Mouse (Mus musculus): ENCODE data around the gene Hbq1a. TPM values are rescaled to one million over a fixed set of nuclear protein-coding genes. Genes with fewer than 3 reads are reported as not detected.

Hbq1a gene
- polyA plus RNA-seq, 1 experiment from 2014 or later: 1.5 TPM

GRCm38 (mm10) chr11:32303455-32303854 lies 3.6 kb downstream of the Hbq1a start:
- WGBS: 89% methylated on average over 1 of the region's 1 CpGs
- H3K9me3 ChIP-seq: no peaks in the 10 kb centered on the region

GRCm38 (mm10) chr11:32307006-32307405 lies 7.1 kb downstream of the Hbq1a start:
- no peaks in the 10 kb centered on the region; the same call in 1 of the 2 replicates for H3K4me1 ChIP-seq
- no peak overlapping the region for H3K9ac ChIP-seq
- H3K4me2 ChIP-seq: no peak overlapping the region
- no peak overlapping the region for H3K27ac ChIP-seq
- H3K36me3 ChIP-seq (replicated peaks): no peaks in the 10 kb centered on the region
- WGBS: 67% methylated on average over 1 of the region's 1 CpGs
- H3K27me3 ChIP-seq (replicated peaks): no peaks in the 10 kb centered on the region
- no peak for ATAC-seq (replicated peaks)
- H3K9me3 ChIP-seq: no peaks in the 10 kb centered on the region
- no peak overlapping the region for H3K4me3 ChIP-seq

More at GRCm38 (mm10) chr11:32303455-32303854, 3.6 kb downstream of the Hbq1a start:
- Histone ChIP-seq H3K4me2 (no peak overlapping the region), H3K4me3 (no peak overlapping the region), H3K27me3 (replicated peaks) (no peaks in the 10 kb centered on the region), H3K36me3 (replicated peaks) (no peaks in the 10 kb centered on the region), H3K27ac (no peak overlapping the region), H3K9ac (no peak overlapping the region), H3K4me1 (no peaks in the 10 kb centered on the region; the same call in 1 of the 2 replicates)
- no peak for ATAC-seq (replicated peaks)

GRCm38 (mm10) chr11:32309446-32309845 lies 9.6 kb downstream of the Hbq1a start:
- Histone ChIP-seq H3K27ac (no peak overlapping the region), H3K4me1 (no peaks in the 10 kb centered on the region), H3K9ac (no peak overlapping the region), H3K4me3 (no peak overlapping the region), H3K9me3 (no peaks in the 10 kb centered on the region), H3K27me3 (replicated peaks) (no peaks in the 10 kb centered on the region), H3K36me3 (replicated peaks) (no peaks in the 10 kb centered on the region), H3K4me2 (no peak overlapping the region)
- no peak for ATAC-seq (replicated peaks)
- WGBS: 27% methylated on average over 4 of the region's 4 CpGs

- WGBS: 73% methylated on average over 3 of the region's 3 CpGs
- ATAC-seq (replicated peaks): no peak
Measured at GRCm38 (mm10) chr11:32309928-32310327, 10.1 kb downstream of the Hbq1a start.

GRCm38 (mm10) chr11:32316009-32316408 lies 16.1 kb downstream of the Hbq1a start:
- WGBS: 90% methylated on average over 3 of the region's 3 CpGs
- no peaks in the 10 kb centered on the region for H3K36me3 ChIP-seq (replicated peaks)
- H3K4me3 ChIP-seq: no peak overlapping the region
- H3K4me1 ChIP-seq: no peaks in the 10 kb centered on the region
- no peak for ATAC-seq (replicated peaks)
- H3K27me3 ChIP-seq (replicated peaks): no peaks in the 10 kb centered on the region
- H3K4me2 ChIP-seq: no peak overlapping the region
- no peaks in the 10 kb centered on the region for H3K9me3 ChIP-seq
- no peak overlapping the region for H3K9ac ChIP-seq
- H3K27ac ChIP-seq: no peak overlapping the region

More at GRCm38 (mm10) chr11:32309928-32310327, 10.1 kb downstream of the Hbq1a start:
- Histone ChIP-seq H3K36me3 (replicated peaks) (no peaks in the 10 kb centered on the region), H3K9me3 (no peaks in the 10 kb centered on the region), H3K4me2 (no peak overlapping the region), H3K27ac (no peak overlapping the region), H3K9ac (no peak overlapping the region), H3K4me3 (no peak overlapping the region), H3K4me1 (no peaks in the 10 kb centered on the region), H3K27me3 (replicated peaks) (no peaks in the 10 kb centered on the region)

- Histone ChIP-seq H3K4me3 (no peak overlapping the region), H3K4me1 (0 out of 2 replicates have a peak, but pooled peaks cover 3% of the 10 kb centered on the region), H3K9ac (no peak overlapping the region), H3K9me3 (no peaks in the 10 kb centered on the region), H3K27me3 (replicated peaks) (no peaks in the 10 kb centered on the region; the same call in 1 of the 2 replicates), H3K36me3 (replicated peaks) (no peaks in the 10 kb centered on the region), H3K4me2 (no peak overlapping the region), H3K27ac (no peak overlapping the region)
- 69% methylated on average over 11 of the region's 11 CpGs for WGBS
- no peak for ATAC-seq (replicated peaks)
Measured at GRCm38 (mm10) chr11:32320507-32321195, 20.8 kb downstream of the Hbq1a start.

- Histone ChIP-seq H3K4me2 (no peak overlapping the region), H3K9ac (no peak overlapping the region), H3K36me3 (replicated peaks) (no peaks in the 10 kb centered on the region), H3K9me3 (no peaks in the 10 kb centered on the region), H3K4me1 (0 out of 2 replicates have a peak, but pooled peaks cover 3% of the 10 kb centered on the region), H3K4me3 (no peak overlapping the region), H3K27me3 (replicated peaks) (no peaks in the 10 kb centered on the region; the same call in 1 of the 2 replicates), H3K27ac (no peak overlapping the region)
- ATAC-seq (replicated peaks): no peak
- 40% methylated on average over 8 of the region's 8 CpGs for whole genome bisulfite sequencing
Measured at GRCm38 (mm10) chr11:32321196-32321565, 21.3 kb downstream of the Hbq1a start.

GRCm38 (mm10) chr11:32324609-32325008 lies 24.7 kb downstream of the Hbq1a start:
- 14% methylated on average over 15 of the region's 15 CpGs for WGBS

GRCm38 (mm10) chr11:32331075-32331474 lies 31.2 kb downstream of the Hbq1a start:
- Histone ChIP-seq H3K4me1 (0 out of 2 replicates have a peak, but pooled peaks cover 3% of the 10 kb centered on the region), H3K27me3 (replicated peaks) (no peaks in the 10 kb centered on the region), H3K4me3 (no peak overlapping the region), H3K4me2 (no peak overlapping the region), H3K27ac (no peak overlapping the region), H3K36me3 (replicated peaks) (no peaks in the 10 kb centered on the region), H3K9ac (no peak overlapping the region), H3K9me3 (no peaks in the 10 kb centered on the region)
- ATAC-seq (replicated peaks): no peak
- WGBS: 50% methylated on average over 6 of the region's 6 CpGs

More at GRCm38 (mm10) chr11:32324609-32325008, 24.7 kb downstream of the Hbq1a start:
- ATAC-seq (replicated peaks): peak; percentile 85
- Histone ChIP-seq H3K4me1 (0 out of 2 replicates have a peak, but pooled peaks cover 3% of the 10 kb centered on the region), H3K4me2 (peak overlapping the region; percentile 34; the same call in 1 of the 2 replicates), H3K36me3 (replicated peaks) (no peaks in the 10 kb centered on the region), H3K27me3 (replicated peaks) (no peaks in the 10 kb centered on the region; the same call in 1 of the 2 replicates), H3K27ac (no peak overlapping the region), H3K9me3 (no peaks in the 10 kb centered on the region), H3K4me3 (no peak overlapping the region), H3K9ac (no peak overlapping the region)

- WGBS: 68% methylated on average over 5 of the region's 5 CpGs
- no peaks in the 10 kb centered on the region for H3K36me3 ChIP-seq (replicated peaks)
- H3K9me3 ChIP-seq: no peaks in the 10 kb centered on the region
- no peaks in the 10 kb centered on the region for H3K27me3 ChIP-seq (replicated peaks)
- H3K4me1 ChIP-seq: 0 out of 2 replicates have a peak, but pooled peaks cover 3% of the 10 kb centered on the region
- no peak overlapping the region for H3K4me3 ChIP-seq
- no peak overlapping the region for H3K4me2 ChIP-seq
- H3K27ac ChIP-seq: no peak overlapping the region
- H3K9ac ChIP-seq: no peak overlapping the region
- no peak for ATAC-seq (replicated peaks)
Measured at GRCm38 (mm10) chr11:32331861-32332260, 32.0 kb downstream of the Hbq1a start.

GRCm38 (mm10) chr11:32333235-32333634 lies 33.4 kb downstream of the Hbq1a start:
- H3K27ac ChIP-seq: no peak overlapping the region
- ATAC-seq (replicated peaks): no peak
- H3K9me3 ChIP-seq: no peaks in the 10 kb centered on the region
- 0 out of 2 replicates have a peak, but pooled peaks cover 3% of the 10 kb centered on the region for H3K4me1 ChIP-seq
- H3K36me3 ChIP-seq (replicated peaks): no peaks in the 10 kb centered on the region
- no peak overlapping the region for H3K9ac ChIP-seq
- no peak overlapping the region for H3K4me2 ChIP-seq
- H3K4me3 ChIP-seq: no peak overlapping the region
- no peaks in the 10 kb centered on the region for H3K27me3 ChIP-seq (replicated peaks)
- WGBS: 86% methylated on average over 2 of the region's 2 CpGs

- Histone ChIP-seq H3K36me3 (replicated peaks) (no peaks in the 10 kb centered on the region), H3K27me3 (replicated peaks) (no peaks in the 10 kb centered on the region), H3K4me1 (no peaks in the 10 kb centered on the region), H3K9me3 (no peaks in the 10 kb centered on the region), H3K4me2 (no peak overlapping the region), H3K4me3 (no peak overlapping the region), H3K27ac (no peak overlapping the region), H3K9ac (no peak overlapping the region)
- 85% methylated on average over 6 of the region's 6 CpGs for WGBS
- no peak for ATAC-seq (replicated peaks)
Measured at GRCm38 (mm10) chr11:32336435-32336907, 36.6 kb downstream of the Hbq1a start.

- H3K36me3 ChIP-seq (replicated peaks): no peaks in the 10 kb centered on the region
- ATAC-seq (replicated peaks): no peak
- H3K9ac ChIP-seq: no peak overlapping the region
- H3K9me3 ChIP-seq: no peaks in the 10 kb centered on the region
- H3K4me2 ChIP-seq: no peak overlapping the region
- 76% methylated on average over 2 of the region's 2 CpGs for WGBS
- no peaks in the 10 kb centered on the region for H3K27me3 ChIP-seq (replicated peaks)
- H3K27ac ChIP-seq: no peak overlapping the region
- H3K4me1 ChIP-seq: no peaks in the 10 kb centered on the region
- no peak overlapping the region for H3K4me3 ChIP-seq
Measured at GRCm38 (mm10) chr11:32339131-32339531, 39.3 kb downstream of the Hbq1a start.
